Mouse (Mus musculus) cerebellum, adult 2 months (tissue): Measurements from ENCODE around the gene Spink2.
A peak's percentile ranks its signal among the peaks of the same experiment; 100 is the strongest.

Experiments used
- CTCF ChIP-seq: fragments of 200-500 bp; IDR thresholded peaks from 2 replicates; pipeline ENCODE4 v1.5.1; 2011; ENCODE audit warnings: low read depth, mild to moderate bottlenecking, control low read depth, low read length, moderate library complexity, borderline replicate concordance; ENCODE audit not compliant: insufficient read depth
- POLR2A ChIP-seq: fragments of 200-500 bp; IDR thresholded peaks from 2 replicates; pipeline ENCODE4 v1.6.1; 2011; ENCODE audit warnings: low read length, control low read depth, borderline replicate concordance; ENCODE audit not compliant: insufficient read depth

DNA sequence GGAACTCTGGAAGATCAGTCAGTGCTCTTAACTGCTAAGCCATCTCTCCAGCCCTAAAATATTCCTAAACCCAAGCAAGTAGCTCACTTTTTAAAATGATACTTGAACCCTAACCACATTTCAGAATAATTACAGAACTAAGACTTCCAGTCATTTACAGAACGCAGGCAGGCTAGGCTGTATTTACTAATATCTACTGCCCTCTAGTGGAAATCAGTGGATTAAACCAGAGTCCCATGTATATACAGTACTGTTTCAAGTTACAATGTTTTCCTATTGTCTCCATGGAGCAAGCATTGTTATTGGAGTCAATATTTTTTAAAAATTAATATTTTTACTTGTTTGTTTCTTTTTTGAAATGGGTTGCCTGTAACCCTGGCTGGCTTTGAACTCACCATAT, 17.7 kb upstream of the Spink2 start:
- TF ChIP-seq CTCF (peak; percentile 18; the same call in 1 of the 2 replicates), POLR2A (no peak)
